Mouse (Mus musculus): ENCODE measurements around the gene Gm45062.

DNA sequence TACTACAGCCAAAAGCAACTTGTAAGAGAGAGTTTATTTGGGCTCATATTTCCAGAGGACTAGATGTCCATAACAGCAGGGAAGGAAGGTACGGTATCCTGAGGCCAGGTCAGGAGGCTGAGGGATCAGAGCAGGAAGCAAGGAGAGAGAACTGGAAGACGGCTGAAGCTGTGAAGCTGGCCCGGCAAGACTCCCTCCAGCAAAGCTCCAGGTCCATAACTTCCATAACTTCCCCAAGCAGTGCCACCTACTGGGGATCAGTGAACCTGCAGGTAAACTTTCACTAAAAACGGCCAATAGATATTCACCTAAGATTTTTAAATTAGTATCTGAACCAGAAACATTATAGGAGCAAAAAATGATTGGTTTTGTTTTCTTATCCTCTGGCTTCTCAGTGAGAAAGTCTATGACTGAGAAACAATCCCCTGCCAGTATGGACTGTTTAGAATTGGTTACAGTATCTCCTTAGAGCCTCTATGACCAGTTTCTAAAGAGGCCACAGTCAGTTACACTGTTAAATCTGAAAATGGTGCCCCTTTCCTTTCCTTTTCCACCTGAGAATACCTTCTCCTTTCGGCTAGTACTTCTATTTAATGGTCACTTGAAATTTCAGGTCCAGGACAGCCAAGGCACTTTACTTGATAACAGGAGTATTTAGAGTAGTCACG, 15.3 kb downstream of the Gm45062 start:
- TF ChIP-seq CTCF (IDR thresholded peaks at IDR 0.05; ENCODE audit: insufficient read depth, low read length) (peak; percentile 50), POLR2A (IDR thresholded peaks at IDR 0.05; ENCODE audit: borderline replicate concordance, extremely low read depth, low read depth, low read length) (no peak)
